Mouse (Mus musculus): Measurements from ENCODE around the gene Olfr1253. TPM values are rescaled to one million over a fixed set of nuclear protein-coding genes. Genes with fewer than 3 reads are reported as not detected.

Gene Olfr1253
- polyA plus RNA-seq (2014; fragmentation: Illumina TruSeq; extraction: RNeasy Lipid Tissue Mini Kit (QIAGEN cat#74804); ENCODE audit: low read depth, low replicate concordance) = not detected

GRCm38 (mm10) chr2:89756990-89757389, at the start of gene Olfr1253:
TSS of gene Olfr1253 (minus strand) at chr2:89757090.

GRCm38 (mm10) chr2:89793519-89793918, 36.6 kb upstream of the Olfr1253 start, which contains the start of gene Olfr1254:
TSS of gene Olfr1254 (minus strand) at chr2:89793619.

GRCm38 (mm10) chr2:89724912-89725311, 32.0 kb downstream of the Olfr1253 start, which contains the start of gene Olfr1252:
TSS of gene Olfr1252 (minus strand) at chr2:89725012.

Other genes starting within 250 kb of the Olfr1253 start
- not detected for gene Olfr1243, start 225.6 kb downstream of the Olfr1253 start, polyA plus RNA-seq (2014; fragmentation: Illumina TruSeq; extraction: RNeasy Lipid Tissue Mini Kit (QIAGEN cat#74804); ENCODE audit: low read depth, low replicate concordance)
- gene Olfr1245, start 178.6 kb downstream of the Olfr1253 start, polyA plus RNA-seq (2014; fragmentation: Illumina TruSeq; extraction: RNeasy Lipid Tissue Mini Kit (QIAGEN cat#74804); ENCODE audit: low read depth, low replicate concordance) = not detected
- gene Olfr1246, start 163.9 kb downstream of the Olfr1253 start, polyA plus RNA-seq (2014; fragmentation: Illumina TruSeq; extraction: RNeasy Lipid Tissue Mini Kit (QIAGEN cat#74804); ENCODE audit: low read depth, low replicate concordance) = not detected
- not detected for gene Olfr1247, start 143.0 kb downstream of the Olfr1253 start, polyA plus RNA-seq (2014; fragmentation: Illumina TruSeq; extraction: RNeasy Lipid Tissue Mini Kit (QIAGEN cat#74804); ENCODE audit: low read depth, low replicate concordance)
- gene Olfr1248, start 138.8 kb downstream of the Olfr1253 start, polyA plus RNA-seq (2014; fragmentation: Illumina TruSeq; extraction: RNeasy Lipid Tissue Mini Kit (QIAGEN cat#74804); ENCODE audit: low read depth, low replicate concordance) = not detected
- not detected for gene Olfr1249, start 122.1 kb downstream of the Olfr1253 start, polyA plus RNA-seq (2014; fragmentation: Illumina TruSeq; extraction: RNeasy Lipid Tissue Mini Kit (QIAGEN cat#74804); ENCODE audit: low read depth, low replicate concordance)
- 0.18 TPM for gene Olfr1250, start 95.6 kb downstream of the Olfr1253 start, polyA plus RNA-seq (2014; fragmentation: Illumina TruSeq; extraction: RNeasy Lipid Tissue Mini Kit (QIAGEN cat#74804); ENCODE audit: low read depth, low replicate concordance)
- gene Olfr1251, start 85.2 kb downstream of the Olfr1253 start, polyA plus RNA-seq (2014; fragmentation: Illumina TruSeq; extraction: RNeasy Lipid Tissue Mini Kit (QIAGEN cat#74804); ENCODE audit: low read depth, low replicate concordance) = 0.34 TPM
- gene Olfr1252, start 32.1 kb downstream of the Olfr1253 start, polyA plus RNA-seq (2014; fragmentation: Illumina TruSeq; extraction: RNeasy Lipid Tissue Mini Kit (QIAGEN cat#74804); ENCODE audit: low read depth, low replicate concordance) = not detected
- gene Olfr1254, start 36.5 kb upstream of the Olfr1253 start, polyA plus RNA-seq (2014; fragmentation: Illumina TruSeq; extraction: RNeasy Lipid Tissue Mini Kit (QIAGEN cat#74804); ENCODE audit: low read depth, low replicate concordance) = not detected
- gene Olfr1255, start 55.0 kb upstream of the Olfr1253 start, polyA plus RNA-seq (2014; fragmentation: Illumina TruSeq; extraction: RNeasy Lipid Tissue Mini Kit (QIAGEN cat#74804); ENCODE audit: low read depth, low replicate concordance) = not detected
- not detected for gene Olfr1256, start 84.5 kb upstream of the Olfr1253 start, polyA plus RNA-seq (2014; fragmentation: Illumina TruSeq; extraction: RNeasy Lipid Tissue Mini Kit (QIAGEN cat#74804); ENCODE audit: low read depth, low replicate concordance)
- gene Olfr48, start 91.1 kb upstream of the Olfr1253 start, polyA plus RNA-seq (2014; fragmentation: Illumina TruSeq; extraction: RNeasy Lipid Tissue Mini Kit (QIAGEN cat#74804); ENCODE audit: low read depth, low replicate concordance) = not detected
- gene Olfr1257, start 121.3 kb upstream of the Olfr1253 start, polyA plus RNA-seq (2014; fragmentation: Illumina TruSeq; extraction: RNeasy Lipid Tissue Mini Kit (QIAGEN cat#74804); ENCODE audit: low read depth, low replicate concordance) = 0.14 TPM
- gene Olfr1258, start 170.2 kb upstream of the Olfr1253 start, polyA plus RNA-seq (2014; fragmentation: Illumina TruSeq; extraction: RNeasy Lipid Tissue Mini Kit (QIAGEN cat#74804); ENCODE audit: low read depth, low replicate concordance) = not detected
- gene Olfr1259, start 191.6 kb upstream of the Olfr1253 start, polyA plus RNA-seq (2014; fragmentation: Illumina TruSeq; extraction: RNeasy Lipid Tissue Mini Kit (QIAGEN cat#74804); ENCODE audit: low read depth, low replicate concordance) = 0.07 TPM
- not detected for gene Olfr1260, start 217.2 kb upstream of the Olfr1253 start, polyA plus RNA-seq (2014; fragmentation: Illumina TruSeq; extraction: RNeasy Lipid Tissue Mini Kit (QIAGEN cat#74804); ENCODE audit: low read depth, low replicate concordance)
- gene Olfr1261, start 234.1 kb upstream of the Olfr1253 start, polyA plus RNA-seq (2014; fragmentation: Illumina TruSeq; extraction: RNeasy Lipid Tissue Mini Kit (QIAGEN cat#74804); ENCODE audit: low read depth, low replicate concordance) = not detected
- 0.03 TPM for gene Olfr1262, start 243.1 kb upstream of the Olfr1253 start, polyA plus RNA-seq (2014; fragmentation: Illumina TruSeq; extraction: RNeasy Lipid Tissue Mini Kit (QIAGEN cat#74804); ENCODE audit: low read depth, low replicate concordance)

Measured in testis, adult 10 weeks (tissue).